Mouse (Mus musculus): Measurements from ENCODE around the gene Tle3. TPM values are rescaled to one million over a fixed set of nuclear protein-coding genes. Genes with fewer than 3 reads are reported as not detected.

The Tle3 gene
- polyA plus RNA-seq, 1 experiment, result 67.0 TPM

DNA sequence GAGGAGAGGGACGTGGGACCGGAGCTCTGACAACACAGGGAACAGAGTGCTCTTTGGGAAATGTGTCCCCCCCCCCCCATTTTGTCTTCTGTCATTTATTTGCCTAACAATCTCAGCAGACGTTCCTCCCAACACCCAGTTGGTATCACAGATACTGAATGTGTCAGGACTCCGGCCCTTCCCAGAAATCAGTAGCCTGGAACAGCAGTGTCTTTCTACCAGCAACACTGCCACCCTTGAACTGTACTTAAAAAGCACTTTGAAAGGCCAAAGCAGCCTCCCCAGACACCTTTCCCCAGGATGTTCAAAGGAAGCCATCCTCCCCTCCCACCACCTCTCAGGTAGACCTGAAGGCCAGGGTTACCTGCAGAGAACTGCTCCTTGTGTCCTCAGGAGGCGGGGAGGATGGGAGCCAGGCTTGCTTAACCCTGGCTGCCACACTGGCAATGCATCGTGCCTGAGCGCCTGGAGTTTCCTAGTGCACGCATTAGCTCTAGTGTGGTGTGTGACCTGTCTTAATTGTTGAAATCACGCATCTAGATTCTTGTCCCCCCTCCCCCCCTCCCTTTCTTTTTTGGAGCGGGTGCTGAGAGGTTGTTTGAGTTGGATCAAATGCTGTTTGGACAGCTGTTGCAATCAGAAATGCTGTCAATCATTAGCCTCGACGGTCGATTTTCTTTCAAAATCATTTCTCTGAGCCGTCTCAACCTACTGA is 16.7 kb downstream of the Tle3 start:
- Histone ChIP-seq H3K4me1 (ENCODE audit: control insufficient read depth, insufficient read depth, low read length) (peaks cover 20% of the 10 kb centered on the region), H3K27ac (ENCODE audit: control insufficient read depth, insufficient read depth, low read depth, low read length, poor library complexity) (peak overlapping the region; percentile 83), H3K4me3 (replicated peaks; ENCODE audit: control insufficient read depth, low read depth, low read length) (no peak overlapping the region)
- no peak for TF ChIP-seq POLR2A (IDR thresholded peaks at IDR 0.05; ENCODE audit: borderline replicate concordance, control insufficient read depth, low read depth, low read length)
- no peak for TF ChIP-seq CTCF (IDR thresholded peaks at IDR 0.05; ENCODE audit: control insufficient read depth, insufficient read depth, low read length)
- 41% methylated on average over 14 of the region's 14 CpGs for WGBS

GRCm38 (mm10) chr9:61389404-61389701 is 17.2 kb downstream of the Tle3 start:
- Histone ChIP-seq H3K4me3 (replicated peaks; ENCODE audit: control insufficient read depth, low read depth, low read length) (no peak overlapping the region), H3K4me1 (ENCODE audit: control insufficient read depth, insufficient read depth, low read length) (peaks cover 20% of the 10 kb centered on the region), H3K27ac (ENCODE audit: control insufficient read depth, insufficient read depth, low read depth, low read length, poor library complexity) (peak overlapping the region; percentile 83)
- no peak for TF ChIP-seq POLR2A (IDR thresholded peaks at IDR 0.05; ENCODE audit: borderline replicate concordance, control insufficient read depth, low read depth, low read length)
- no peak for TF ChIP-seq CTCF (IDR thresholded peaks at IDR 0.05; ENCODE audit: control insufficient read depth, insufficient read depth, low read length)
- WGBS, result 19% methylated on average over 7 of the region's 7 CpGs

- peak overlapping the region; percentile 85 for H3K27ac ChIP-seq (ENCODE audit: control insufficient read depth, insufficient read depth, low read depth, low read length, poor library complexity)
- peaks cover 20% of the 10 kb centered on the region for H3K4me1 ChIP-seq (ENCODE audit: control insufficient read depth, insufficient read depth, low read length)
- 51% methylated on average over 5 of the region's 5 CpGs for WGBS
These were observed 19.6 kb downstream of the Tle3 start for GRCm38 (mm10) chr9:61391570-61392337.

GRCm38 (mm10) chr9:61392338-61392620 is 20.1 kb downstream of the Tle3 start:
- TF ChIP-seq CTCF (IDR thresholded peaks at IDR 0.05; ENCODE audit: control insufficient read depth, insufficient read depth, low read length) (no peak), POLR2A (IDR thresholded peaks at IDR 0.05; ENCODE audit: borderline replicate concordance, control insufficient read depth, low read depth, low read length) (no peak)
- 81% methylated on average over 6 of the region's 6 CpGs for WGBS
- Histone ChIP-seq H3K27ac (ENCODE audit: control insufficient read depth, insufficient read depth, low read depth, low read length, poor library complexity) (peak overlapping the region; percentile 85), H3K4me1 (ENCODE audit: control insufficient read depth, insufficient read depth, low read length) (peaks cover 17% of the 10 kb centered on the region), H3K4me3 (replicated peaks; ENCODE audit: control insufficient read depth, low read depth, low read length) (no peak overlapping the region)

More at GRCm38 (mm10) chr9:61391570-61392337, 19.6 kb downstream of the Tle3 start:
- H3K4me3 ChIP-seq (replicated peaks; ENCODE audit: control insufficient read depth, low read depth, low read length), result no peak overlapping the region
- no peak for TF ChIP-seq CTCF (IDR thresholded peaks at IDR 0.05; ENCODE audit: control insufficient read depth, insufficient read depth, low read length)
- no peak for TF ChIP-seq POLR2A (IDR thresholded peaks at IDR 0.05; ENCODE audit: borderline replicate concordance, control insufficient read depth, low read depth, low read length)

- WGBS, result 64% methylated on average over 6 of the region's 6 CpGs
These were observed 21.0 kb downstream of the Tle3 start for GRCm38 (mm10) chr9:61393161-61393560.

DNA sequence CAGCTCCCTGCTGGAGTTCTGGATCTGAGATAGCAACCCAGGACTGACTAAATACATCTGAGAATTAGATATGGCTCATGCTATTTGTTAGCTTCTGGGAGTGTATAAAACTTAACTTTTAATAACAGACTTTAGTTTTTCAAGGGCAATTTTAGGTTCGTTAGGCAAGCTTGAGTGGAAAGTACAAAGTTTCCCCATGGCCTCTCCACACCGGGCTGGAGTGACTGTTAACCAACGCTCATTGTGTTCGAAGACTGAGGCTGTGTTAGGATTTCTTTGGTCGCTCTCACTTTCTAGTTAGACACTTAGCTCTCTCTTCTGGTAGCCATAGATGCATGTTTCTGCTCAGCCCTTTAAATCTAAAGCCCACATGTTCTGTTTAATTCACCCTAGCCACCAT is 21.7 kb downstream of the Tle3 start:
- Histone ChIP-seq H3K27ac (ENCODE audit: control insufficient read depth, insufficient read depth, low read depth, low read length, poor library complexity) (no peak overlapping the region), H3K4me3 (replicated peaks; ENCODE audit: control insufficient read depth, low read depth, low read length) (no peak overlapping the region), H3K4me1 (ENCODE audit: control insufficient read depth, insufficient read depth, low read length) (peaks cover 11% of the 10 kb centered on the region; the same call in 1 of the 2 replicates)
- no peak for TF ChIP-seq POLR2A (IDR thresholded peaks at IDR 0.05; ENCODE audit: borderline replicate concordance, control insufficient read depth, low read depth, low read length)
- no peak for TF ChIP-seq CTCF (IDR thresholded peaks at IDR 0.05; ENCODE audit: control insufficient read depth, insufficient read depth, low read length)
- 88% methylated on average over 5 of the region's 5 CpGs for WGBS

More at GRCm38 (mm10) chr9:61393161-61393560, 21.0 kb downstream of the Tle3 start:
- peak overlapping the region; percentile 0; the same call in 1 of the 2 replicates for H3K27ac ChIP-seq (ENCODE audit: control insufficient read depth, insufficient read depth, low read depth, low read length, poor library complexity)
- TF ChIP-seq POLR2A (IDR thresholded peaks at IDR 0.05; ENCODE audit: borderline replicate concordance, control insufficient read depth, low read depth, low read length) (no peak), CTCF (IDR thresholded peaks at IDR 0.05; ENCODE audit: control insufficient read depth, insufficient read depth, low read length) (no peak)
- H3K4me3 ChIP-seq (replicated peaks; ENCODE audit: control insufficient read depth, low read depth, low read length), result no peak overlapping the region
- H3K4me1 ChIP-seq (ENCODE audit: control insufficient read depth, insufficient read depth, low read length), result peaks cover 13% of the 10 kb centered on the region

GRCm38 (mm10) chr9:61395071-61395470 is 22.9 kb downstream of the Tle3 start:
- WGBS, result 71% methylated on average over 3 of the region's 3 CpGs
- H3K27ac ChIP-seq (ENCODE audit: control insufficient read depth, insufficient read depth, low read depth, low read length, poor library complexity), result no peak overlapping the region
- no peak overlapping the region for H3K4me3 ChIP-seq (replicated peaks; ENCODE audit: control insufficient read depth, low read depth, low read length)
- TF ChIP-seq POLR2A (IDR thresholded peaks at IDR 0.05; ENCODE audit: borderline replicate concordance, control insufficient read depth, low read depth, low read length) (no peak), CTCF (IDR thresholded peaks at IDR 0.05; ENCODE audit: control insufficient read depth, insufficient read depth, low read length) (no peak)
- peaks cover 10% of the 10 kb centered on the region; the same call in 1 of the 2 replicates for H3K4me1 ChIP-seq (ENCODE audit: control insufficient read depth, insufficient read depth, low read length)

DNA sequence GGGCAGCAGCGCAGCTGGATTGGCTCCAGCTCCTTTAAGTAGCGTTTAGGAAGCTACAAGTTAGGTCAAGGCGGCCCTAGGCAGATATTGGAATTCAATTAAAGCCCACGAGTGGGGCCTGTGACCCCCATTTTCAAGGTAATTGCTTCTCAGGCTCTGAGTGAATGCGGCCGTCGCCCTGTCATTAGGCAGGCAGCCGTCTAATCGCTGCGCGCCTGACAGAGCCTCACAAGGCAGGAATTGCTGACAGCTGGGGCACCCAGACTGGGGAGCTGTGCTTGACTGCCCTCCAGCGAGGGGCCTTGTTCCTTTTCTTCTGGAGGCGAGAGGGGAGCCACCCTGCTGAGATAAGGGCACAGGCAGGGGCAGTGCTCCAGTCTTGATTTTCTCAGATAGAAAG is 24.3 kb downstream of the Tle3 start:
- WGBS, result 82% methylated on average over 13 of the region's 13 CpGs
- no peak overlapping the region for H3K4me3 ChIP-seq (replicated peaks; ENCODE audit: control insufficient read depth, low read depth, low read length)
- no peak overlapping the region for H3K27ac ChIP-seq (ENCODE audit: control insufficient read depth, insufficient read depth, low read depth, low read length, poor library complexity)
- TF ChIP-seq POLR2A (IDR thresholded peaks at IDR 0.05; ENCODE audit: borderline replicate concordance, control insufficient read depth, low read depth, low read length) (no peak), CTCF (IDR thresholded peaks at IDR 0.05; ENCODE audit: control insufficient read depth, insufficient read depth, low read length) (no peak; the same call in 1 of the 2 replicates)
- H3K4me1 ChIP-seq (ENCODE audit: control insufficient read depth, insufficient read depth, low read length), result peaks cover 3% of the 10 kb centered on the region; the same call in 1 of the 2 replicates

Measured in bone marrow, adult 2 months (tissue).